Mouse (Mus musculus) C2C12 (cell line): ENCODE measurements around the gene Arid3a. TPM values are rescaled to one million over a fixed set of nuclear protein-coding genes. Genes with fewer than 3 reads are reported as not detected.

Source experiments
- H3K27me3 ChIP-seq: one replicate; pipeline ENCODE4 v1.6.1; 2011; ENCODE audit not compliant: control insufficient read depth, insufficient read depth, insufficient read length
- H3K36me3 ChIP-seq: one replicate; pipeline ENCODE4 v1.6.1; 2011; ENCODE audit not compliant: control insufficient read depth, insufficient read depth
- H3K4me3 ChIP-seq: one replicate; pipeline ENCODE4 v1.5.1; 2011; ENCODE audit warnings: mild to moderate bottlenecking, control low read depth; ENCODE audit not compliant: poor library complexity, insufficient read depth, severe bottlenecking
- H3K79me2 ChIP-seq: one replicate; pipeline ENCODE4 v1.6.1; 2011; ENCODE audit not compliant: control insufficient read depth, insufficient read depth
- H3K79me3 ChIP-seq: one replicate; pipeline ENCODE4 v1.6.1; 2011; ENCODE audit warnings: low read depth, control low read depth
- H3ac ChIP-seq: one replicate; pipeline ENCODE3; 2011; ENCODE audit warnings: low read depth; ENCODE audit not compliant: control insufficient read depth, insufficient read length
- CEBPB ChIP-seq: IDR thresholded peaks from one replicate; pipeline ENCODE4 v1.6.1; 2011; ENCODE audit warnings: low read depth, mild to moderate bottlenecking, control low read depth, moderate library complexity
- CTCF ChIP-seq: IDR thresholded peaks from one replicate; pipeline ENCODE4 v1.5.1; 2011; ENCODE audit not compliant: control insufficient read depth, insufficient read depth, insufficient read length
- FOSL1 ChIP-seq: IDR thresholded peaks from one replicate; pipeline ENCODE4 v1.8.0; 2011; ENCODE audit warnings: mild to moderate bottlenecking, low read length; ENCODE audit not compliant: poor library complexity, insufficient read depth, severe bottlenecking
- MAX ChIP-seq: IDR thresholded peaks from one replicate; pipeline ENCODE4 v1.6.1; 2011; ENCODE audit warnings: mild to moderate bottlenecking, control low read depth
- MYOD1 ChIP-seq: IDR thresholded peaks from one replicate; pipeline ENCODE4 v1.6.1; 2011; ENCODE audit warnings: low read depth; ENCODE audit not compliant: control insufficient read depth, insufficient read length
- MYOG ChIP-seq: IDR thresholded peaks from one replicate; pipeline ENCODE4 v1.6.1; 2011; ENCODE audit not compliant: control insufficient read depth, insufficient read length; ENCODE audit errors: extremely low read depth
- USF1 ChIP-seq: IDR thresholded peaks from one replicate; pipeline ENCODE4 v1.6.1; 2011; ENCODE audit warnings: low read depth, mild to moderate bottlenecking, control low read depth, moderate library complexity
- polyA plus RNA-seq: library from polyadenylated mRNA; unstranded; fragments of >200 nt; fragmentation: generic; extraction: Trizol; gene quantifications from one replicate; pipeline ENCODE4 v1.2.1, GENCODE M21; 2012; ENCODE audit warnings: missing spikeins

The Arid3a gene
- polyA plus RNA-seq, 1 experiment, result 0.74 TPM

GRCm38 (mm10) chr10:80004233-80004705, 77.4 kb downstream of the Arid3a start:
- TF ChIP-seq CEBPB, result no peak
- no peak for TF ChIP-seq MYOG
- no peak for TF ChIP-seq CTCF
- no peak for TF ChIP-seq MAX
- no peak for TF ChIP-seq MYOD1
- no peak for TF ChIP-seq FOSL1
- TF ChIP-seq USF1, result no peak

More at GRCm38 (mm10) chr10:80004233-80004705, 77.4 kb downstream of the Arid3a start:
- Histone ChIP-seq H3K79me3 (no peaks in the 10 kb centered on the region), H3ac (no peak overlapping the region), H3K4me3 (no peak overlapping the region), H3K27me3 (no peaks in the 10 kb centered on the region), H3K36me3 (peaks cover 10% of the 10 kb centered on the region), H3K79me2 (no peaks in the 10 kb centered on the region)

Other genes with a start within 250 kb of the Arid3a start
- 235 TPM for gene Cdc34, start 244.8 kb upstream of the Arid3a start, polyA plus RNA-seq
- gene Gzmm, start 238.0 kb upstream of the Arid3a start, polyA plus RNA-seq, result 0.51 TPM
- 749 TPM for gene Bsg, start 222.6 kb upstream of the Arid3a start, polyA plus RNA-seq
- 0.34 TPM for gene Hcn2, start 210.4 kb upstream of the Arid3a start, polyA plus RNA-seq
- 56.5 TPM for gene Polrmt, start 180.5 kb upstream of the Arid3a start, polyA plus RNA-seq
- 0.29 TPM for gene Fgf22, start 172.0 kb upstream of the Arid3a start, polyA plus RNA-seq
- 116 TPM for gene Rnf126, start 160.1 kb upstream of the Arid3a start, polyA plus RNA-seq
- 12.1 TPM for gene Fstl3, start 149.8 kb upstream of the Arid3a start, polyA plus RNA-seq
- not detected for gene Prss57, start 136.1 kb upstream of the Arid3a start, polyA plus RNA-seq
- 39.9 TPM for gene Palm, start 133.5 kb upstream of the Arid3a start, polyA plus RNA-seq
- gene Misp, start 106.1 kb upstream of the Arid3a start, polyA plus RNA-seq, result not detected
- 345 TPM for gene Ptbp1, start 72.6 kb upstream of the Arid3a start, polyA plus RNA-seq
- not detected for gene Prtn3, start 52.6 kb upstream of the Arid3a start, polyA plus RNA-seq
- gene Plppr3, start 52.4 kb upstream of the Arid3a start, polyA plus RNA-seq, result 2.3 TPM
- not detected for gene Elane, start 40.8 kb upstream of the Arid3a start, polyA plus RNA-seq
- not detected for gene Cfd, start 36.2 kb upstream of the Arid3a start, polyA plus RNA-seq
- 32.5 TPM for gene Med16, start 18.1 kb upstream of the Arid3a start, polyA plus RNA-seq
- gene Gm26602, start 16.2 kb upstream of the Arid3a start, polyA plus RNA-seq, result not detected
- gene Kiss1r, start 10.1 kb upstream of the Arid3a start, polyA plus RNA-seq, result 0.13 TPM
- gene R3hdm4, start 5.8 kb upstream of the Arid3a start, polyA plus RNA-seq, result 46.7 TPM
- 48.6 TPM for gene Wdr18, start 33.1 kb downstream of the Arid3a start, polyA plus RNA-seq
- 0.30 TPM for gene Grin3b, start 43.7 kb downstream of the Arid3a start, polyA plus RNA-seq
- gene Tmem259, start 57.3 kb downstream of the Arid3a start, polyA plus RNA-seq, result 102 TPM
- 437 TPM for gene Cnn2, start 61.5 kb downstream of the Arid3a start, polyA plus RNA-seq
- gene Abca7, start 69.5 kb downstream of the Arid3a start, polyA plus RNA-seq, result 10.7 TPM
- gene Arhgap45, start 89.6 kb downstream of the Arid3a start, polyA plus RNA-seq, result 1.6 TPM
- gene Polr2e, start 112.8 kb downstream of the Arid3a start, polyA plus RNA-seq, result 269 TPM
- gene Gpx4, start 120.1 kb downstream of the Arid3a start, polyA plus RNA-seq, result 964 TPM
- gene Sbno2, start 178.5 kb downstream of the Arid3a start, polyA plus RNA-seq, result 29.4 TPM
- 106 TPM for gene Stk11, start 188.8 kb downstream of the Arid3a start, polyA plus RNA-seq
- 720 TPM for gene Atp5d, start 211.6 kb downstream of the Arid3a start, polyA plus RNA-seq
- gene Cbarp, start 213.8 kb downstream of the Arid3a start, polyA plus RNA-seq, result 12.1 TPM
- gene Midn, start 221.2 kb downstream of the Arid3a start, polyA plus RNA-seq, result 77.5 TPM
- gene Cirbp, start 238.9 kb downstream of the Arid3a start, polyA plus RNA-seq, result 30.9 TPM
- 33.4 TPM for gene 1600002K03Rik, start 245.9 kb downstream of the Arid3a start, polyA plus RNA-seq